8 mouse cellular contexts compared by ENCODE assay signal in genomic region chr17:86145079-86145951, GRCm38 (mm10). TPM values are rescaled to one million over a fixed set of nuclear protein-coding genes. Genes with fewer than 3 reads are reported as not detected.
DNase-seq lines count a peak whose midpoint lies in the region; ATAC-seq and TF ChIP-seq lines count a peak whose summit lies in the region.

TSS of gene Srbd1 (minus strand) at chr17:86145175.

- H3K4me1 ChIP-seq in embryonic fibroblast, embryonic 13.5 days (ENCODE audit: control insufficient read depth, insufficient read depth, low read length): no peaks in the 10 kb centered on the region
- peaks cover 9% of the 10 kb centered on the region; the same call in 1 of the 2 replicates for H3K4me1 ChIP-seq in heart, embryonic 11.5 days (ENCODE audit: control insufficient read depth, insufficient read depth, low read length)
- peaks cover 18% of the 10 kb centered on the region for H3K4me1 ChIP-seq in kidney, embryonic 15.5 days
- peaks cover 7% of the 10 kb centered on the region; the same call in 1 of the 2 replicates for H3K4me1 ChIP-seq in liver, embryonic 11.5 days (replicated peaks; ENCODE audit: control insufficient read depth, insufficient read depth, low read length)

- no peaks in the 10 kb centered on the region for H3K9me3 ChIP-seq in heart, embryonic 11.5 days (replicated peaks; ENCODE audit: control insufficient read depth, low read length)
- no peaks in the 10 kb centered on the region for H3K9me3 ChIP-seq in kidney, embryonic 15.5 days (replicated peaks)
- no peaks in the 10 kb centered on the region for H3K9me3 ChIP-seq in liver, embryonic 11.5 days (ENCODE audit: control insufficient read depth, low read length)

- DNase-seq in CD4-positive helper T cell, adult 2 months (ENCODE audit: low read depth, low spot score): peak; percentile 91
- peak; percentile 95 for DNase-seq in brain, adult 2 months (ENCODE audit: low read depth, low spot score)
- DNase-seq in liver, embryonic 11.5 days (ENCODE audit: low spot score): peak; percentile 85
- DNase-seq in naive thymus-derived CD4-positive, alpha-beta T cell, adult 2 months (ENCODE audit: low read depth): peak; percentile 91
- DNase-seq in splenic B cell, adult 2 months (ENCODE audit: low read depth, low spot score): peak; percentile 92

- H3K27me3 ChIP-seq in heart, embryonic 11.5 days (ENCODE audit: control insufficient read depth, insufficient read depth, low read length): no peaks in the 10 kb centered on the region
- H3K27me3 ChIP-seq in kidney, embryonic 15.5 days: no peaks in the 10 kb centered on the region
- H3K27me3 ChIP-seq in liver, embryonic 11.5 days (replicated peaks; ENCODE audit: control insufficient read depth, insufficient read depth, low read length): no peaks in the 10 kb centered on the region
- H3K27me3 ChIP-seq in splenic B cell, adult 2 months (ENCODE audit: control insufficient read depth, insufficient read depth, low read length, poor library complexity, severe bottlenecking): no peaks in the 10 kb centered on the region

- H3K9ac ChIP-seq in heart, embryonic 11.5 days (ENCODE audit: low read depth, low read length): peak within 1 kb of the TSS; percentile 84
- peak within 1 kb of the TSS; percentile 77 for H3K9ac ChIP-seq in kidney, embryonic 15.5 days
- H3K9ac ChIP-seq in liver, embryonic 11.5 days (ENCODE audit: low read depth, low read length): peak within 1 kb of the TSS; percentile 85

- peak; percentile 37; the same call in 1 of the 2 replicates for TF ChIP-seq POLR2A in embryonic fibroblast, embryonic 13.5 days (IDR thresholded peaks at IDR 0.05; ENCODE audit: low read depth, low read length)

- peak within 1 kb of the TSS; percentile 94 for H3K4me3 ChIP-seq in embryonic fibroblast, embryonic 13.5 days (ENCODE audit: insufficient read depth, low read length)
- peak within 1 kb of the TSS; percentile 80 for H3K4me3 ChIP-seq in heart, embryonic 11.5 days (ENCODE audit: low read depth, low read length)
- peak within 1 kb of the TSS; percentile 68 for H3K4me3 ChIP-seq in kidney, embryonic 15.5 days (replicated peaks)
- H3K4me3 ChIP-seq in liver, embryonic 11.5 days (ENCODE audit: low read depth, low read length): peak within 1 kb of the TSS; percentile 86

- peak within 1 kb of the TSS; percentile 85 for H3K27ac ChIP-seq in embryonic fibroblast, embryonic 13.5 days (ENCODE audit: insufficient read depth, low read length)
- peak within 1 kb of the TSS; percentile 29; the same call in 1 of the 2 replicates for H3K27ac ChIP-seq in heart, embryonic 11.5 days (ENCODE audit: low read depth, low read length)
- peak within 1 kb of the TSS; percentile 90 for H3K27ac ChIP-seq in kidney, embryonic 15.5 days
- peak within 1 kb of the TSS; percentile 1; the same call in 1 of the 2 replicates for H3K27ac ChIP-seq in liver, embryonic 11.5 days (ENCODE audit: low read depth, low read length)

- no peaks in the 10 kb centered on the region for H3K36me3 ChIP-seq in heart, embryonic 11.5 days (ENCODE audit: control insufficient read depth, insufficient read depth, low read length)
- H3K36me3 ChIP-seq in kidney, embryonic 15.5 days: 0 out of 2 replicates have a peak, but pooled peaks cover 6% of the 10 kb centered on the region
- H3K36me3 ChIP-seq in liver, embryonic 11.5 days (ENCODE audit: control insufficient read depth, insufficient read depth, low read length): 0 out of 2 replicates have a peak, but pooled peaks cover 2% of the 10 kb centered on the region
- H3K36me3 ChIP-seq in splenic B cell, adult 2 months (ENCODE audit: control insufficient read depth, insufficient read depth, low read length, poor library complexity, severe bottlenecking): no peaks in the 10 kb centered on the region

- peak; percentile 93 for ATAC-seq in heart, embryonic 11.5 days (replicated peaks; ENCODE audit: insufficient number of reproducible peaks, low FRiP score, low TSS enrichment)
- ATAC-seq in kidney, embryonic 15.5 days (replicated peaks; ENCODE audit: low FRiP score): peak; percentile 94
- peak; percentile 95 for ATAC-seq in liver, embryonic 11.5 days (replicated peaks; ENCODE audit: low FRiP score)

- 3% methylated on average over 31 of the region's 45 CpGs for WGBS in heart, embryonic 11.5 days (ENCODE audit: insufficient replicate concordance)
- 1% methylated on average over 35 of the region's 45 CpGs for WGBS in kidney, embryonic 15.5 days
- 6% methylated on average over 28 of the region's 45 CpGs for WGBS in liver, embryonic 11.5 days

- peak within 1 kb of the TSS; percentile 85 for H3K4me2 ChIP-seq in heart, embryonic 11.5 days
- H3K4me2 ChIP-seq in kidney, embryonic 15.5 days: peak within 1 kb of the TSS; percentile 95
- peak within 1 kb of the TSS; percentile 86 for H3K4me2 ChIP-seq in liver, embryonic 11.5 days

- TF ChIP-seq CTCF in embryonic fibroblast, embryonic 13.5 days (IDR thresholded peaks at IDR 0.05; ENCODE audit: borderline replicate concordance, insufficient read depth, low read length): no peak

RNA-seq across cellular contexts. Expression of gene Srbd1, which starts in this region (rescaled TPM):
- 17.2 and 17.9 TPM in 2 replicates for polyA plus RNA-seq in embryonic fibroblast, embryonic 13.5 days (2011; ENCODE audit: insufficient read length, low read depth, missing spikeins)
- polyA plus RNA-seq in heart, embryonic 11.5 days (2014; fragmentation: Nextera tagmentation; extraction: Ambion mirVana): 7.4 and 8.4 TPM in 2 replicates
- 21.0 and 21.7 TPM in 2 replicates for polyA plus RNA-seq in kidney, embryonic 15.5 days (2015; fragmentation: Nextera tagmentation; extraction: Ambion mirVana)
- 11.5 and 13.3 TPM in 2 replicates for polyA plus RNA-seq in liver, embryonic 11.5 days (2014; fragmentation: Nextera tagmentation; extraction: Ambion mirVana)

Comparison
In these comparisons a context has a peak if more than half of its experiments do, and no peak if none do; other contexts are left out.
1. Peak in every context shown above with its lines: DNase-seq, ATAC-seq, H3K4me3 ChIP-seq and H3K27ac ChIP-seq.
2. H3K27ac ChIP-seq: peak in every context shown above with its lines; median percentile 90 in kidney, embryonic 15.5 days; 85 in embryonic fibroblast, embryonic 13.5 days; 29 in heart, embryonic 11.5 days; 1 in liver, embryonic 11.5 days.